Mouse (Mus musculus) thymus, postnatal 4 days (tissue): ENCODE measurements around the gene Negr1.
"Not testable (repeated sequence)": the region's sequence is repeated elsewhere in the genome, so short reads cannot be mapped to it uniquely, and the experiment has no call there.

Experiments used
- DNase-seq: peaks from one replicate; pipeline ENCODE4 v3.0.0; 2021

Negr1 gene

GRCm38 (mm10) chr3:157036568-157036967 lies 475.0 kb downstream of the Negr1 start:
- DNase-seq, result no peak

GRCm38 (mm10) chr3:157040619-157041018 lies 479.0 kb downstream of the Negr1 start:
- no peak for DNase-seq

GRCm38 (mm10) chr3:157044565-157044964 lies 483.0 kb downstream of the Negr1 start:
- no peak for DNase-seq

GRCm38 (mm10) chr3:157064438-157064837 lies 502.8 kb downstream of the Negr1 start:
- DNase-seq, result not testable (repeated sequence)

- DNase-seq, result no peak
Measured at GRCm38 (mm10) chr3:157066331-157066730, 504.7 kb downstream of the Negr1 start.

- DNase-seq, result no peak
Measured at GRCm38 (mm10) chr3:157079250-157079965, 517.8 kb downstream of the Negr1 start.

- no peak for DNase-seq
Measured at GRCm38 (mm10) chr3:157079966-157080306, 518.3 kb downstream of the Negr1 start.

GRCm38 (mm10) chr3:157080585-157080984 lies 519.0 kb downstream of the Negr1 start:
- no peak for DNase-seq

- no peak for DNase-seq
Measured at GRCm38 (mm10) chr3:157082808-157083784, 521.5 kb downstream of the Negr1 start.

- DNase-seq, result no peak
Measured at GRCm38 (mm10) chr3:157085180-157085579, 523.6 kb downstream of the Negr1 start.

- DNase-seq, result no peak
Measured at GRCm38 (mm10) chr3:157090051-157090450, 528.5 kb downstream of the Negr1 start.

- DNase-seq, result no peak
Measured at GRCm38 (mm10) chr3:157096284-157096683, 534.7 kb downstream of the Negr1 start.

- no peak for DNase-seq
Measured at GRCm38 (mm10) chr3:157097514-157097913, 535.9 kb downstream of the Negr1 start.

- DNase-seq, result no peak
Measured at GRCm38 (mm10) chr3:157098417-157098816, 536.8 kb downstream of the Negr1 start.

GRCm38 (mm10) chr3:157104866-157105579 lies 543.4 kb downstream of the Negr1 start:
- DNase-seq, result no peak

- no peak for DNase-seq
Measured at GRCm38 (mm10) chr3:157105580-157106264, 544.1 kb downstream of the Negr1 start.

GRCm38 (mm10) chr3:157108156-157108555 lies 546.6 kb downstream of the Negr1 start:
- DNase-seq, result no peak

GRCm38 (mm10) chr3:157109308-157109707 lies 547.7 kb downstream of the Negr1 start:
- DNase-seq, result no peak

- DNase-seq, result no peak
Measured at GRCm38 (mm10) chr3:157115105-157115760, 553.6 kb downstream of the Negr1 start.

GRCm38 (mm10) chr3:157116024-157116423 lies 554.4 kb downstream of the Negr1 start:
- DNase-seq, result no peak

- DNase-seq, result no peak
Measured at GRCm38 (mm10) chr3:157119916-157120315, 558.3 kb downstream of the Negr1 start.
